Mouse (Mus musculus): ENCODE measurements around the gene Mrpl38.
"Not testable (repeated sequence)": the region's sequence is repeated elsewhere in the genome, so short reads cannot be mapped to it uniquely, and the experiment has no call there.

The Mrpl38 gene

DNA sequence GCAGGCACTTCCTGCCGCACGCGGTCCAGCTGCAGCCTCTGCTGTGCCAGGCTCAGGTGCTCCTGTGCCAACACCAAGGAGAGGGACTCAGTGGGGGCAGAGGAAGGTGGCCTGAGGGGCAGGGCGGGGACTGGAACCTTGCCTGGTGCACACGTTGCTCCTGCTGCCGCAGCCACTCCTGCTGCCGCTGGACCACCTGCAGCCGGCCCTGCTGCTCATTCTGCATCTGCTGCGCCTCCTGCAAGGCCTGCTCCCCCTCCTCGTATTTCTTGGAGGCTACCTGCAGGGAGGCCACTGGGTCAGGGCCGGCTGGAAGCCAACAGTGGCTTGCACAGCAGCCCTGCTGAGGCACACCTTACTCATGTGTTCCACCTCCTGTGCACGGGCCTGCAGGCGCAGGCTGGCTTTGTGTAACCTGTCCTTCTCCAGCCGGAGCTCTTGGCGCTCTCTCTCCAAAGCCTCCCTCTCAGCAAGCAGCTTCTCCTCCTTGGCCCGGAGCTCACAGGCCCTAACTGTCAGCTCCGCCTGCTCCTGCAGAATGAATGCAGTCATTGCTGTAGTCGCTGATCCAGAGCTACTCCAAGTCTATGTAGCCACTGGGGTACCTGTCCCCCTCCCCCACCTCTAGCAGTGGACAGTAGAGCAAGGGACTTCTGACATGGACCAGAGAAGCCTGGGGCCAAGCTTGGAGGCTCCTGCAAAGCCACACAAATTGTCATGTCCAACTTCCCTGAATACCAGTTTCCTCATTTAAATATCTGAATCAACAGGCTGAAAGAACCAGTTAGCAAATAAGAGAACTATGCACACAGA, 7.0 kb upstream of the Mrpl38 start:
- DNase-seq (ENCODE audit: low spot score) = no peak

DNA sequence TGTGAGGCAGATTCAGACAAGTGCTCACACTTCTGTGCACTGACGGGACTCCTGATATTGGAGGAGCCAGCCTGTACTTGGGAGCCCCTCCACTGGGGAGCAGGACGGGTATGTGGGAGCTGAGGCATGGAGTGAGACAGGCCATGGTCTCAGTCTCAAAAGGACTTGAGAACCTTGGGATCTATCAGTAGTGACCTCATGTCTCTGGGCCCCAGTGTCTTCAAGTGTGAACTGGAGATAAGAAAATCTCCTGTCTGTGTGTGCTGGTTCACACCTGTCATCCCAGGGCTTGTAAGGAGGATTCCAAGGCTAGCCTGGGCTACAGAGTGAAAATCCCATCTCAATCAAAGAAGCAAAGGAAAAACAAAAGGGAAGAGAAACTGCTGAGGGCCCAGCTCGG, 4.8 kb upstream of the Mrpl38 start:
- no peak for DNase-seq (ENCODE audit: low spot score)

DNA sequence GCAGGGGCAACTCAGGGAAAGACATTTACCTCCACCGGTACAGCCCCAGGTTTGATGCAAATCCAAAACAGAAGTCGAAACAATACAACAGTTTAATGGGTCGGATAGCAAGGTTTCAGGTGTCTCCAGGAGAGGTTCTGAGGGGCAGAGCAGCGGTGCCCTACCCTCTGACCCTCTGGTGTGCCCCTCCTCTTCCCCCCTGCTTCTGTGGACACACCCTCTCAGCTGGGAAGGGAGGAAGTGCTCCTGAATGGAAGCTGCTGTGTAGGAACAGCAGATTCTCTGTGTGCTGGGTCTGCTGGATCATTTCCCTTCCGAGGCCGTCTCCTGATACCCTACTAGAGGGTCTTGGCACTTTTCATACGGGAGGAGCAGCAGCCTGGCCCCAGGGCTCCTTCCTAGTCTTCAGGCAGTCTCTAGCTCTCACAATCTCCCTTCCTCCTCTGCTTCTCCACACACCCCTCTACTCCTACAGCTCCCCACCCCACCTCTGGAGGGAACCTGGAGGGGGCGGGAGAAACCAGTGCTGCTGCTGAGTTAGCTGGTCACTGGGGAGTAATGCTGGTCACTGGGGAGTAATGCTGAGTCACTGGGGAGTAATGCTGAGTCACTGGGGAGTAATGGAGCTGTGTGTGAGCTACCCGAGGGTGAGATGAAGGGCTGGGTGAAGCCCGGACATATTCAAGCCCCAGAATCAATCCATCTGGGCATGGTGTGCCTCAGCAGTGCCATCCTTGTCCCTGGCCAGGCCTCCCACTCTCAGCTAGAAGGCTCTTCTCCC, 3.7 kb upstream of the Mrpl38 start:
- no peak for DNase-seq (ENCODE audit: low spot score)

DNA sequence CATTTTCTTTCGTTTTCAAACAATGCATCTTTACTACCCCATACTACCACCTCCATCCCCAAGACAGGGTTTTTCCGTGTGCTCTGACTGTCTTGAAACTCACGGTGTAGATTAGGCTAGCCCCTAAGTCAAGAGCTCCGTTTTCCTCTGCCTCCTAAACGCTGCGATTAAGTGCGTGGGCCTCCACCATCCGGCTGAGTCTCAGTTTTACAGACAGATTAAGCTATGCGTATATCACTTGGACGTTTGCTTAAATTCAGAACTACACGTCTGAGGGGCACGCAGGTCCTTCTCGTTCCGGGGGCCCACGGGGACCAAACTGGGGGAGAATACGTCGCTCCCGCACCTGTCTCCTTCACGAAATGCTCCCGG, 586 bp downstream of the Mrpl38 start:
- no peak for DNase-seq (ENCODE audit: low spot score)

DNA sequence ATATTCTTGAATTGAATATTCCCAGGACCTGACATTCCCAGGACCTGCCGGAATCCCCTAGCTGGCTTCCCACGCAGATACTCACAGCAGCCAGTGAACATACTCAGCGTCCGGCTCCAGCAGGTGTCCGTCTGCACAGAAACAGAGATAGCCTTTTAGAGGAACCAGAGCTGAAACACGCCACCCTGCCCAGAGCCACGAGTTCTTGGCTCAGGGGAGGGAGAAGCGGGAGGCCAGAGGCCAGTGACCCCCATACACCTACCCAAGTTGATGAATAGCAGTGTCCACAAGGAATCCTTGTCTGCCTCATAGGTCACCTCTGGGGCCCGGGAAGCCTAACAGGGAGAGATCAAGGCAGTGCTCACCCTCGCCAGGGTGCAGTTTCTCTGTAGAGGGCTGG, 4.5 kb downstream of the Mrpl38 start:
- DNase-seq (ENCODE audit: low spot score) = no peak

DNA sequence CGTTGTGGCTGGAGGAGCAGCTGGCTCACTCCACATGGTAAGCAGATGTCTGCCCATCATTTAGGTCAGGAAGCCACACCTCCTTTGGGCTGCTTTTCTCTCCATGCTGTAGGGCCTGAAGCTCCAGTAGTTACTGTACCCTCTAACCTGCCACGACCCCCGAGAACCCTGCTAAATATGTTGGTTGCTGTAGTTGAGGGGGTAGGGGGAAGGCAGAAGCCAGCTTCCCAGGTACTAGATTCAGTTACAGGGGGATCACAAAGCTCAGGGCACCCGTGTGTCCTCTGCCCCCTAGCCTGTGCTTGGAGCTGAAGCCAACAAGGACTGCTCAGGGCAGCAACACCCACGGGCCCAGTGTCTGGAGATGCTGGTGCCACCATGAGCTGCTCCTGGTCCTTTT, 5.2 kb downstream of the Mrpl38 start:
- DNase-seq (ENCODE audit: low spot score) = no peak

DNA sequence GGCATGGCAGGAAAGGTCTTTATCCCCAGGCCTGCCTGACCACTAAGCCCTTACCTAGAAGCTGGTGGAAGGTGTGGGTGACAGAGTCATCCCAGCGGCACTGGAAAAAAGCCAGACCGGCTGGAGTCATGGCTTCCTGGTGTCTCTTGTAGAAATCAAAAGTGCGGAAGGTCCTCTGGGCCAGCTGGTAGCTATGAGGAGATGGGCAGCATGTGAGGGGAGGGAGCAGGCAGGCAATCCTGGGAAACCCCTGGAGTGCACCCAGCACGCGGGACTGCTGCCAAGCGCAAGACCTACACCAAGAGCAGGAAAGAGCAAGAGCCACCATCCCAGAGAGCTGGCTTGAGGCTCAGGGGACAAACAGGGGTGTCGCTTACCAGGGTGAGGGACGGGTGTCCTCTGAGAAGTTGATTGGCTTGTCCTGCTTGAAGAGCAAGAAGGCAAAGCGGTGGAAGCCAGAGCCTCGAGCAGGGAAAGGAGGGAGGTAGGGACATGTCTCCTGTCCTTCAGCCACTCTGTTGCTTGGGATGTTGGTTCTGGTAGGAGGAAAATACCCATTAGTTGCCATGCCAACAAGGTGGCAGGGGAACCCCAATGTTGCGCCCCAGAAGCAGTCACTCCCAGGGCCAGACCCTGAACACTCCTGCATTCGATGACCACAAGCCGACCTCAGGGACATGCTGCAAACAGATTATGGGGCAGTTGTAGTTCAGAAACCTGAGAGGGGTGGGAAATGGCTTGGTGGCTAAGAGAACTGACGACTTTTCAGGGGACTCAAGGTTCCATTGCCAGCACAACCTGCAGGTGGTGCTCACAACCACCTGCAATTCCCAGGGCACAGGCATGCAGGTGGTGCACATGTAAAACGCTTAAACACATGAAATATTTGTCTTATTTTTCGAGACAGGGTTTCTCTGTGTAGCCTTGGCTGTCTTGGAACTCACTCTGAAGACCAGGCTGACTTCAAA, 6.0 kb downstream of the Mrpl38 start:
- no peak for DNase-seq (ENCODE audit: low spot score)

DNA sequence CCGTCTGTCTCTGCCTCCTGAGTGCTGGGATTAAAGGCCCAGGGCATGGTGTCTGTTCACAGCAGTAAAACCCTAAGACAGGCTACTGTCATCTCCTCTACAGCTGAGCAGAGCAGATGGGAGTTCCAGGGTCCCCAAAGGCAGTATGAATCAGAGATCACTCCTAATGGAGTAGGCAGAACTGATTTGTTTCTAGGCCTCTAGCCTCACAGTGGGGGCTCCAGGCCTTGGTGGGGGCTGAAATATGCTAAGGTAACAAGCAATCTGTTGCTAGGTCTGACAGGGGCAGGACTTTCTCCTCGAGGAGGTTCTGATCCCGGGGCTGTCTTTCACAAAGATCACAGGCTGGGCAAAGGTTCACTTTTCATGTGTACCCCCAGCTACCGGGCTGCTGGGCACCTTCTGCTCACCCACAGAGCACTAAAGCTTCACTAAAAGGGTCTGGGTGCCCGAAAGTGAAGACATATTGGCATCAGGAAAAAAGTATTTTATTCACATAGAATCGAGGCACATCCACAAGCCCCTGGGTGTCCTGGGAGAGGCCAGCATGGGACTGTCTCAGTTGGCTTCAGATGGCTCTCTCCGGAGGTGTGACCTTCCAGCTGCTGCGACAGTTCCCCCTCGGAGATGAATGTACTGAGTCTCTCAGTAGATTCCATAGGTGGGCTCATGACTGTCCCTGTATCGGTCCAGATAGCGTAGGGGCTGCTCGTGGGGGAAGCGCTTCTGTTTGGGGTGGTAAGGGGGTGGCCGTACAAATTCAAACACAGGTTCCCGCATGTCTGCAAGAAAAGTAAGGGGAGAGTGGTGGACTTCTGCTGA, 7.1 kb downstream of the Mrpl38 start:
- DNase-seq (ENCODE audit: low spot score) = no peak

DNA sequence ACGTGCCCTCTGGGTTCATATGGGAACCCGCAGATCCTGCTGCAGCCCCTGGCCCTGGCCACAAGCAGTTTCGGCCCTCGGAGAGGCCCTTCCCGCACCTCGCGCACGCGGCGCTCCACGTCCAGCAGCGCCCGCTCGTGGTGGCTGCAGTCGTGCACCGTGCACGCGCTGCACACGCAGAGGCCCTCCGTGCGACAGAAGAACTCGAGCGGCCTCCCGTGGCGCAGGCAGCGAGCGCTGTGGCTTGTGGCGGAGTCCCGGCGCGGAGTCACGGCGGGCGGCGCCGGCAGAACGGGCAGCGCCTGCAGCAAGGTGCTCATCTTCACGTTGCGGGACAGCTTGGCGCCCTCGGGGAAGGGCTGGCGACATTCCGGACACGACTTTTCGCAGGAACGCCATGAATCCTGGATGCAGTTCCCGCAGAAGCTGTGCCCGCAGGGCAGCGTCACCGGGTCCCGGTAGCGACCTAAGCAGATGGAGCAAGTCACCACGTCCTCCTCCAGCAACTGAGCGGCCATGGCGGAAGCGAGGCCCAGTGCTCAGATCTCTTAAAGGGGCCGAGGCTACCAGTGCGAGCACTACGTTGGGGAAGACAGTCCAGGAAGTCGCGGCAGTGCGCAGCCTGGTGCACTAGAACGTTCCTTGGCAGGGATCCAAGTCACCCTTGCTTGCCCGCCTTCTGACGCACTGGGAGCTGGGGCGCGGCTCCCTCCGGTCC, 8.0 kb downstream of the Mrpl38 start, which contains the start of gene Trim65:
Gene Trim65, minus strand, starts transcription at position 641 of the 718 bp plus-strand sequence.
- peak; percentile 83 for DNase-seq (ENCODE audit: low spot score)

DNA sequence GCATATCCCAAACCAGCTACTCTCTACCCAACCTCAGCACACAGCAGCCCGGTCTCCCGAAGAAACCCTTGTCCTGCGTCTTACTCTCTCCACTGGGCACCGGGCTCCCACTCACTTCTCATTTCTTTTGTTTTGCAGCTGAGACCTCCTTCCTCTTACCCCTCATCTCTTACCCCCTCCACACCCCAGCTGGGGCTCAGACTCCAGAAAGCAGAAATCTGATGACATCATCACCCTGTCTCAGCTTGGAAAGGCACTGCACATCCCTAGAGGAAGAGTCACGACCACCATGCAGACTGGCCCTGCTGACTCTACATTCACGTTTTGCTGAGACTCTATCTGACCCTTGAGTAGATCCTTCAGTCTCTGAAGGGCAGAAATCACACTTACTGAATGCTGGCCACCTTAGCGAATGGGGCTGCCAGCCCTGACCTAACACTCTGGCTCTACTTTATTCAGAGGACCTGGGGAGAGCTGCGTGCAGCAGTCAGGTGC, 8.6 kb downstream of the Mrpl38 start:
- DNase-seq (ENCODE audit: low spot score) = no peak

DNA sequence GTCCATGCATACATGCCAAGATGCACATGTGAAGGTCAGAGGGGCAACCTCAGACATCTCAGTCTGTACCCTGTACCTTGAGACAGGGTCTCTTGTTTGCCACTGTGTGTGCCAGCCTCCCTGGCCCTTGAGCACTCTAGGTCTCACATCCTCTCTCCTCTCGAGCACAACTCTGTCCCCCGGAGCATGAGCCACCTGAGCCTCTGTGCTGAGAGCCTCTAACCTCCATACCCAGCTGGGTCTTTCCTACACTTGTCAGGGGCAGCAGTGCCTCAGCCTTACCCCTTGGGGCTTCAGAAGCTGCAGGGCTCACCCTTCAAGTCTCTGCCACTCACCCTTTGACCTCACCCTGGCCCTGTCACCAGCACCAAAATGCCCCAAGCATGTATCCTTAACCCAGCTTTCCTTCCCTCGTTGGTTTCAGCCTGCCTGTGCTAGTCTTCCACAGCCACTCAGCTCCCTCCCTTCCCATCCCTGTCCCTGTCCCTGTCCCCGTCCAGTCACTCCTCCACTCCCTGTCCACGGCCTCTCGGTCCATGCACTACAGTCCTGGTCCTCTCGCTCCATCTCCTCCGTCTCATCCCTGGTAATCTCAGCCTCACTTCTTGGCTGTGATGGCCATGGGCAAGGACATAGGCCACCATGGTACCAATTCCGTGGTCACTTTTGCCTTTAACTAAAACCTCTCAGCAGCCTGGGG, 9.4 kb downstream of the Mrpl38 start:
- no peak for DNase-seq (ENCODE audit: low spot score)

DNA sequence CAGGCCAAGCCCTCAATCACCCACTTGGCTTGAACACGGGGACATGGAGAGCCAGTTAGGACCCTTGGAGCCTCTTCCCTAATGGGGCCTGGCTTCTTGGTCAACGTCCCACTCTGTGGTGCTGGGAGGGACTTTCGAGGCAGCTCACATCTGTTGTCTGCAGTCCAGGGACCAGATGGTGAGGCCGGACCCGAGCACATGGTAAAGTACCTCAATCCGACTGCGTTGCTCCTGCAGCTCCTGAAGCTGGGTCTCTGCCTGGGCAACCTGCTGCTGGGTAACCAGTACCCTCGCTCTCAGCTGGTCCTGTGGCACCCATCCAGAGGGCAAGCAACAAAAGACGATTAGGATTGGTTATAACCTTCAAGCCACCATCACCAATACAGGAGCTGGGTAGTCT, 10.7 kb downstream of the Mrpl38 start:
- DNase-seq (ENCODE audit: low spot score) = no peak

DNA sequence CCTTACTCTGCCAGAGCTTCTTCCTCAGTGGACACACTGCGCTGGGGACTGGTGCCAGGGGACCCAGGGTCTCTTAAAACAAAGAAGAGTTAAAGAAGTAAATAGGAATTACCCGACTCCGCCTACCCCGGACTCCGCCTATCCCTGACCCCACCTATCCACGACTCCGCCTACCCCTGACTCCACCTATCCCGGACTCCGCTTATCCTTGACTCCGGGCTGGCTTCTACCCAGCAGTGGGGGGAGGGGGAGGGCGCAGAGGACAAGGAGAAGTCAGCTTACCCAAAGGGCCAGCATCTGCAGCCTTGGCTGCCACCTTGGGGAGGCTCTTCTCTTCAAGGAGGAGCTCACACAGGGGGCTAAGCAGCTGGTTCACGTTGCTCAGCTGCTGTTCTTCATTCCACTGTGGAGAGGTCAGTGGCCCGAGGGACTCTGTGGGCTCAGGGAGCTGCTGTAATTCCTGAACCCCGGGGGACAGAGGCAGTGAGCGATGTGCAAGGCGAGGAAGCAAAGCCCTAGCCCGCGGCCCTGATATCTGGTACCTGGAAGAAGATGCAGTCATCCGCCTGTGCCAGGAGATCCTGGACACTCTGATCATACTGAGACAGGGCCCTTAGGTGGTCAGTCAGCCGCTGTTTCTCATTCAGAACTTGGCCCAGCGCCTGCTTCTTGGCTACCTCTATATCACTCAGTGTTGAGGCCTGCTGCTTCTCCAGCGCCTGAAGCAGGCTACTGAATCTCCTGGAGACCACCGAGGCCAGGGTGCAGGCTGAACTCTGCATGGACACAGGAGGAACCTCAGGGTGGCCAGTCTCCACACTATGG, 11.3 kb downstream of the Mrpl38 start, which contains the start of gene Trim47:
Gene Trim47, minus strand, starts transcription at position 55 of the 825 bp plus-strand sequence.
- DNase-seq (ENCODE audit: low spot score) = peak; percentile 85

DNA sequence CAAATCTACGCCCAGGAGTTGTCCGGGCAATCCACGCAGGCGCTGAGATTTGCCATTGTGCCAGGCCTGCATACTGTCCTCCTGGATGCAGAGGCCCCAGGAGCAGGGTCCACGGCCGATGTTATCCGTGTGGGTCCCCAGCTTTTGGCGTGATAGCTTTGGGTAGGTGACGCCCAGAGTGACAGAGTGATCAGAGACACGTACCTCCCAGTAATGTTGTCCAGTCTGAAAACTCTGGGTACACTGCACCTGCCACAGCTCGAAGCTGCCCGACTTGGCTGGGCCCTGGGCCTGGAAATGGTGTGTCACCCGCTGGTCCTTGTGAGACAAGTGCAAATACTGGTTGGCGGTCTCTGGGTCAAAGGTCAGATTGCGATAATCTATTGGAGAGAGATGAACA, 12.4 kb downstream of the Mrpl38 start:
- no peak for DNase-seq (ENCODE audit: low spot score)

DNA sequence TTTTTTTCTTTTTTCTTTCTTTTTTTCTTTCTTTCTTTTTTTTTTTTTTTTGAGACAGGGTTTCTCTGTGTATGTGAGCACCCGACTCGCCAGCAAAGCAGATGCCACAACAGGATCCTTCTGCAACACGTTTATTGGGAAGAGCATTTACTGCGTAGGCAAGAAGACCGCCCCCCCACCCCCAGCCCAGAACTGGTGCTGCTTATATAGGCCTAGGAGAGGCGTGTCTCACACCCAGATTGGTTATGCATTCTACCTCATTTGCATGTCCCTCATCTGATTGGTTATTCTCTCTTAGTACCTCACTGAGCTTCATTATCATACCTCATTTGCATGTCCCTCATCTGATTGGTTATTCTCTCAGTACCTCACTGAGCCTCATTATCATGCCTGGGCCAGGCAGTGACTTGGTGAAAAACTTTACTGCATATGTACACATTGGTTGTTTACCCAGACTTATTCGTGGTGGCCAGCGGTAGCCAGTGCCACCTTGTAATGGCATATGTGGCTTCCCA, 16.9 kb downstream of the Mrpl38 start:
- not testable (repeated sequence) for DNase-seq (ENCODE audit: low spot score)

DNA sequence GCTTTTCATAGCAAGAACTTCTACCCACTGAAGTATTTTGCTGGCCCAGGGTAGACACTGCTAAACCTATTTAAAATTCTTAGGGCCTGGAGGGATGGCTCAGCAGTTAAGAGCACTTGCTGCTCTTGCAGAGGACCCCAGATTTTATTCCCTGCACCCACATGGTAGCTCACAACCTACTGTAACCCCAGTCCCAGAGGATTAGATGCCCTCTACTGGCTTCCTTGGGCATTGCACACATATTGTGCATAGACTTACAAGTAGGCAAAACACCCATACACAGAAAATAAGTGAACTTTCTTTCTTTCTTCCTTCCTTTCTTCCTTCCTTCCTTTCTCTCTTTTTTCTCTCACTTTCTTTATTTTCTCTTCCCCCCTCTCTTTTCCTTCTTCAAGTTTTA, 20.8 kb downstream of the Mrpl38 start:
- no peak for DNase-seq (ENCODE audit: low spot score)

DNA sequence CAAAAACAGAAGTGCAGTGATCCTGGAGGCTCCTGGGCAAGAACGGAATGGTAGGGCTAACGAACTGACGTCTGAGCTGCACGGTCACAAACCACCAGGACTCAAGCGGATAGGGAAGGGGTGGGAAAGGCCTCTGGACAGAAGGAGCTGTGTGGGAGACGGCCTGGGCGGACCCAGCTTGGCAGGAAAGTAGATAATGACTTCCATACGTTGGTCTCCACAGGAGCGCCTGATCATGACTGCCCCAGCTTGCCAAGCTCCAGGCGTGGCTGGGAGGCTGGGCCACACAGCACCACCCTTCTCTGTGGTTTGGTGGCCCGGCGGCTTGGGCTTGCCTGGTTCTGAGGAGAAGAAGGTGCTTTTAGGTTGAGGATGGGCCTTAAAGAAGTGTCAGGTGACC, 21.4 kb downstream of the Mrpl38 start:
- no peak for DNase-seq (ENCODE audit: low spot score)

DNA sequence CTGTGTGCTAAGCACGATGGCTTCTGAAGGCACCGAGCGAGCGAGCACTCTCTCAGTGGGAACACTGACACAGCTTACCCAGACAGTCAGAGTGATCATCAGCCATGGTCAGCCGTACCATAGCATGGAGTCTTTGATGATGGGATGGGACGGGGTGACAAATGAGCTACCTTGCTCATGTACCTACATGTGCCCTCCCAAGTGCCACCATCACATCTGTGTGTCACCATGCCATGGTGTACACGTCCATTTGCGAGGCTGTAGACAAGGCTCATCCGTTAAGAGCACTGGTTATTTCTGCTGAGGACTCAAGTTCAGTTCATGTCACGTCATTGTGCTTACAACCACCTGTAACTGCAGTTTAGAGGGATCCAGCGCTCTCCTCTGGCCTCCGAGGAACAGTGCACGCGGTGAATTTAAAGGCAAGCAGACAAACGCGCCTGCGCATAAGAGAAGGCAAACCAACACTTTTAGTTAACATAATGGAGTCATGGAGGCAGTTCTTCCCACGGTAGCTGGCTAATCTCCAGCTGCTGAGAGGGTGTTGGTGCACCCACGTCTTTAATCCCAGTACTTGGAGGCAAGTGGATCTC, 27.0 kb downstream of the Mrpl38 start:
- DNase-seq (ENCODE audit: low spot score) = no peak

Data from ovary, adult 18-20 months (tissue).